Mouse (Mus musculus): ENCODE measurements at regions not wholly inside any gene's neighbourhood (a gene's known extent, or its start where the extent isn't known, plus 50 kb on each side); places are given as distances from the start of the nearest gene placed in this dataset.

DNA sequence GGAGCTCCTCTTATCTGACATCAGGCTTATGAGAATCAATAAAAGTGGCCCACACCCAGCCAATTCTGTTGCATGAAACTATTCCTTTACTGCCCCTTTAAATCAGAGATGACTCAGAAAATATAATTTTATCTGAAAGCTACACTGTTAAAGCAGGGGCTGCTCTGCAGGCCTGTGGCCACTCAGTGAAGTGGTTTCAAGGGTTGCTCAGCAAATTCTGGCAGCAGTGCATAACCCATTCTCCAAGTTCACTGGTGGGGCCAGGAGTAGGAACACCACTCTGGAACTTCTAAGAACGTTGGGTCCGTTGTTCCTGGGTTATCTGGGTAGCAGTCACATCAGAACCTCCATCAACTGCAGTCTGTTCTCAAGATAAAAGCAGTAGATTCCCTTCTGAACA is 236.2 kb downstream of the Fam84b start:
- no peak for TF ChIP-seq POLR2A (IDR thresholded peaks at IDR 0.05; ENCODE audit: insufficient read length, low read depth)
- no peak for TF ChIP-seq TCF3 (IDR thresholded peaks at IDR 0.05; ENCODE audit: insufficient read length, low read depth)

Data from myocyte (in vitro differentiated cells).